In the genomic region with DNA sequence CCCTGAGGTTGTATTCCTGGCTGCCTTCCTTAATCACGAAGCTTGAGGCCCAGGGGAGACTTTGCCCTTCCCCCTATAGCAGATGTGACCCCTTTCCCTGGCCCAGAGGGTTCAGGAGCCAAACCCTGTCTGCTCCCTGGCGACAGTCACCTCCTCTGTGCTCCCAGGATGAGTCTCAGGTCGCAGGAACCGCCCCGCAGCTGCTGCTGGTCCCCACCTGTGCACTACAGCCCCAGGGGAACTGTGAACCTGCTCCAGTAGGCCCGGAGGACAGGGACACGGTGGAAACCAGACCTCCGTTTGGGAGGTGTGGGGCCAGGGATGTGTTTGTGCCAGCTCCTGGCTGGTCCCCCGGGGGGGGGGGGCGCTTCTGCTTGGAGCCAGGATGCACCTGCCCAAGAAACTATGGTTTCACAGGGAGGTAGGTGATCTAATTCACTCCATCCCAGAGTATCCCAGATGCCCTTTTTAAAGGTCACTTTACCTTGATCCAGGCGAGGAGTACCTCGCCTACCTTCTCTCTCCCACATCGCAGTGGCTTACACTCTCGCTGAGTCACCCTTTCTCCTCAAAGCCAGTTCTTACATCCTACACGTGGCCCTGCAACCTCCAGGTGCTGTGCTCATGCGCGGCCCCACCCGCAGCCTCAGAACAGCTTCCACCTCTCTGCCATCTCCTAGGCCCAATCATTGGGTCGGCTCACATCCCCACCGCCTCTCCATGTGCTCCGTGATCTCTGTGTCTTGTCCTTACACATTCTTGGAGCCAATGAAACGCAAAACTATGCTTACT, we compare ENCODE assay signal across 27 mouse cellular contexts. TPM values are rescaled to one million over a fixed set of nuclear protein-coding genes. Genes with fewer than 3 reads are reported as not detected.
A peak's percentile ranks its signal among the peaks of the same experiment; 100 is the strongest.
DNase-seq lines count a peak whose midpoint lies in the region; ATAC-seq lines count a peak whose summit lies in the region.
"Had no signal": no experiment of that assay in that cellular context is flagged by ENCODE, and none has a peak within 500 bp of the region (broad histone marks: within the 10 kb centered on the region; RNA-seq: fewer than 3 reads in every experiment).

No protein-coding gene starts in this region.

- H3K4me1 ChIP-seq in hindbrain, embryonic 13.5 days (replicated peaks) = peaks cover 2% of the 10 kb centered on the region; the same call in 1 of the 2 replicates
- no peaks in the 10 kb centered on the region for H3K4me1 ChIP-seq in hindbrain, embryonic 16.5 days (ENCODE audit: control insufficient read depth, insufficient read depth, low read depth, low read length)
- H3K4me1 ChIP-seq in intestine, embryonic 16.5 days (ENCODE audit: control insufficient read depth, insufficient read depth, low read length) = no peaks in the 10 kb centered on the region
- H3K4me1 ChIP-seq in heart, embryonic 12.5 days (replicated peaks) = peaks cover 6% of the 10 kb centered on the region
- H3K4me1 ChIP-seq: liver, embryonic 15.5 days had no signal

- H3K27me3 ChIP-seq in hindbrain, embryonic 13.5 days = peaks cover 4% of the 10 kb centered on the region; the same call in 1 of the 2 replicates
- no peaks in the 10 kb centered on the region for H3K27me3 ChIP-seq in hindbrain, embryonic 16.5 days (replicated peaks; ENCODE audit: control insufficient read depth, insufficient read depth, low read length)
- no peaks in the 10 kb centered on the region for H3K27me3 ChIP-seq in intestine, embryonic 16.5 days (replicated peaks; ENCODE audit: control insufficient read depth, insufficient read depth, low read length)
- no peaks in the 10 kb centered on the region; the same call in 1 of the 2 replicates for H3K27me3 ChIP-seq in heart, embryonic 12.5 days (replicated peaks)
- H3K27me3 ChIP-seq: forebrain, embryonic 12.5 days had no signal

- H3K36me3 ChIP-seq in hindbrain, embryonic 13.5 days = no peaks in the 10 kb centered on the region
- no peaks in the 10 kb centered on the region for H3K36me3 ChIP-seq in hindbrain, embryonic 16.5 days (ENCODE audit: control insufficient read depth, insufficient read depth, low read length)
- no peaks in the 10 kb centered on the region for H3K36me3 ChIP-seq in intestine, embryonic 16.5 days (ENCODE audit: control insufficient read depth, insufficient read depth, low read length)
- H3K36me3 ChIP-seq in heart, embryonic 12.5 days = no peaks in the 10 kb centered on the region
- H3K36me3 ChIP-seq: forebrain, embryonic 12.5 days; liver, embryonic 15.5 days had no signal

- H3K9ac ChIP-seq in hindbrain, embryonic 13.5 days = 0 out of 2 replicates have a peak overlapping the region, but pooled peaks have one; percentile 24
- no peak overlapping the region for H3K9ac ChIP-seq in hindbrain, embryonic 16.5 days (ENCODE audit: low read depth, low read length)
- no peak overlapping the region for H3K9ac ChIP-seq in intestine, embryonic 16.5 days (ENCODE audit: low read depth, low read length)
- H3K9ac ChIP-seq in heart, embryonic 12.5 days = no peak overlapping the region
- H3K9ac ChIP-seq: forebrain, embryonic 12.5 days; hindbrain, embryonic 14.5 days; liver, embryonic 15.5 days; lung, embryonic 14.5 days had no signal

- H3K4me2 ChIP-seq in hindbrain, embryonic 13.5 days = no peak overlapping the region
- H3K4me2 ChIP-seq in hindbrain, embryonic 16.5 days (ENCODE audit: low read length) = no peak overlapping the region
- H3K4me2 ChIP-seq in intestine, embryonic 16.5 days (ENCODE audit: low read depth, low read length) = no peak overlapping the region
- H3K4me2 ChIP-seq in heart, embryonic 12.5 days = no peak overlapping the region
- H3K4me2 ChIP-seq: forebrain, embryonic 12.5 days; heart, embryonic 11.5 days; hindbrain, embryonic 14.5 days; liver, embryonic 15.5 days; lung, embryonic 14.5 days had no signal

- 64% methylated on average over 22 of the region's 22 CpGs for WGBS in hindbrain, embryonic 13.5 days
- 64% methylated on average over 21 of the region's 22 CpGs for WGBS in hindbrain, embryonic 16.5 days
- WGBS in intestine, embryonic 16.5 days = 60% methylated on average over 22 of the region's 22 CpGs
- 55% methylated on average over 22 of the region's 22 CpGs for WGBS in heart, embryonic 12.5 days

- H3K9me3 ChIP-seq in hindbrain, embryonic 13.5 days = no peaks in the 10 kb centered on the region
- no peaks in the 10 kb centered on the region for H3K9me3 ChIP-seq in hindbrain, embryonic 16.5 days (ENCODE audit: control insufficient read depth, low read length)
- H3K9me3 ChIP-seq in intestine, embryonic 16.5 days (ENCODE audit: control insufficient read depth, low read length) = no peaks in the 10 kb centered on the region
- H3K9me3 ChIP-seq in heart, embryonic 12.5 days (replicated peaks) = no peaks in the 10 kb centered on the region
- H3K9me3 ChIP-seq: forebrain, embryonic 12.5 days; liver, embryonic 15.5 days had no signal

- H3K27ac ChIP-seq in hindbrain, embryonic 13.5 days = no peak overlapping the region
- no peak overlapping the region for H3K27ac ChIP-seq in hindbrain, embryonic 16.5 days (ENCODE audit: low read depth, low read length)
- H3K27ac ChIP-seq in intestine, embryonic 16.5 days (ENCODE audit: low read length) = no peak overlapping the region
- no peak overlapping the region for H3K27ac ChIP-seq in heart, embryonic 12.5 days (ENCODE audit: poor library complexity, severe bottlenecking)
- H3K27ac ChIP-seq: forebrain, embryonic 12.5 days; hindbrain, embryonic 14.5 days; kidney, postnatal 0 days; liver, embryonic 15.5 days had no signal

- ATAC-seq in hindbrain, embryonic 13.5 days (ENCODE audit: low FRiP score) = no peak
- ATAC-seq in hindbrain, embryonic 16.5 days = no peak
- peak; percentile 36; the same call in 1 of the 2 replicates for ATAC-seq in intestine, embryonic 16.5 days
- ATAC-seq in heart, embryonic 12.5 days (ENCODE audit: insufficient number of reproducible peaks, low FRiP score) = no peak
- ATAC-seq: inflammation-experienced regulatory T-cells, adult 6 months had no signal

- DNase-seq in ZHBTc4 (ENCODE audit: low read depth, low spot score) = peak; percentile 69
- no peak for DNase-seq in urinary bladder, postnatal 36 days (ENCODE audit: low spot score in 2 of 2)
- DNase-seq in urinary bladder, postnatal 10 days (ENCODE audit: low spot score) = no peak
- DNase-seq: adrenal gland, postnatal 25 days; cerebellum, adult 2 months; cerebellum, postnatal 14 days; heart, adult 18-20 months; heart, postnatal 4 days; kidney, adult 8-10 months; kidney, postnatal 4 days; left cerebral cortex, postnatal 4 days; lung, embryonic 14.5 days; lung, postnatal 14 days; midbrain, embryonic 14.5 days; retina, postnatal 1 day; right cerebral cortex, postnatal 14 days had no signal

- no peak overlapping the region for H3K4me3 ChIP-seq in hindbrain, embryonic 13.5 days
- H3K4me3 ChIP-seq in hindbrain, embryonic 16.5 days (ENCODE audit: low read length) = no peak overlapping the region
- no peak overlapping the region for H3K4me3 ChIP-seq in intestine, embryonic 16.5 days (ENCODE audit: low read length)
- H3K4me3 ChIP-seq in heart, embryonic 12.5 days = no peak overlapping the region
- H3K4me3 ChIP-seq: erythroblast, embryonic 14.5 days; forebrain, embryonic 12.5 days; liver, embryonic 15.5 days had no signal

RNA-seq across cellular contexts. Expression of gene Pim3, which starts 19.5 kb away (rescaled TPM):
- 45.6 and 47.2 TPM in 2 replicates for polyA plus RNA-seq in hindbrain, embryonic 13.5 days (2015; fragmentation: Nextera tagmentation; extraction: Ambion mirVana)
- 71.4 and 77.4 TPM in 2 replicates for polyA plus RNA-seq in hindbrain, embryonic 16.5 days (2015; fragmentation: Nextera tagmentation; extraction: Ambion mirVana)
- 45.7 and 46.3 TPM in 2 replicates for polyA plus RNA-seq in intestine, embryonic 16.5 days (2015; fragmentation: Nextera tagmentation; extraction: Ambion mirVana)
- polyA plus RNA-seq in heart, embryonic 12.5 days (2016; fragmentation: Nextera tagmentation; extraction: Ambion mirVana) = 67.5 and 68.1 TPM in 2 replicates
